10 mouse cellular contexts compared by ENCODE assay signal in genomic region chr7:116519805-116520204, GRCm38 (mm10). TPM values are rescaled to one million over a fixed set of nuclear protein-coding genes. Genes with fewer than 3 reads are reported as not detected.
DNase-seq lines count a peak whose midpoint lies in the region; ATAC-seq and TF ChIP-seq lines count a peak whose summit lies in the region.
"Had no signal": no experiment of that assay in that cellular context is flagged by ENCODE, and none has a peak within 500 bp of the region (broad histone marks: within the 10 kb centered on the region; RNA-seq: fewer than 3 reads in every experiment).

No protein-coding gene starts in this region.

- intact Hi-C loops in heart, adult 2 months (cut with DNase I), result loop anchor here (5.0 kb wide), 1 partner anchor 183 kb away; no protein-coding TSS in a partner anchor

- no peak for ATAC-seq in neural tube, embryonic 15.5 days (ENCODE audit: low FRiP score)
- peak; percentile 46; the same call in 1 of the 2 replicates for ATAC-seq in granulocyte monocyte progenitor cell, adult 5-6 weeks (replicated peaks; ENCODE audit: poor library complexity, severe bottlenecking)

- no peak overlapping the region for H3K4me2 ChIP-seq in neural tube, embryonic 15.5 days

- H3K27ac ChIP-seq in heart, adult 2 months, result no peak overlapping the region
- H3K27ac ChIP-seq in neural tube, embryonic 15.5 days (replicated peaks), result no peak overlapping the region
- H3K27ac ChIP-seq: macrophage had no signal

- H3K4me3 ChIP-seq in heart, adult 2 months, result no peak overlapping the region
- no peak overlapping the region for H3K4me3 ChIP-seq in neural tube, embryonic 15.5 days (replicated peaks)

- 65% methylated on average over 3 of the region's 3 CpGs for WGBS in heart, adult 2 months
- WGBS in neural tube, embryonic 15.5 days, result 61% methylated on average over 3 of the region's 3 CpGs

- TF ChIP-seq CTCF in heart, adult 2 months (IDR thresholded peaks at IDR 0.05), result peak; percentile 63

- TF ChIP-seq EP300 in heart, adult 2 months (IDR thresholded peaks at IDR 0.05; ENCODE audit: insufficient read depth, low read depth, low read length), result no peak

- no peak overlapping the region for H3K9ac ChIP-seq in heart, adult 2 months (ENCODE audit: low read depth, low read length)
- no peak overlapping the region for H3K9ac ChIP-seq in neural tube, embryonic 15.5 days (replicated peaks)

- no peaks in the 10 kb centered on the region for H3K79me2 ChIP-seq in heart, adult 2 months (replicated peaks; ENCODE audit: control insufficient read depth, insufficient read depth, low read length)

- DNase-seq in heart, adult 2 months, result no peak
- DNase-seq in heart, adult 9 months (ENCODE audit: low spot score in 2 of 2), result no peak
- peak; percentile 43 for DNase-seq in neural tube, embryonic 10.5 days (ENCODE audit: extremely low spot score, low spot score)
- DNase-seq in splenic B cell, adult 2 months (ENCODE audit: low read depth, low spot score), result peak; percentile 61
- no peak for DNase-seq in cerebellum, postnatal 36 days
- DNase-seq in layer of hippocampus, adult 9-11 months, result no peak
- DNase-seq: heart, postnatal 4 days had no signal

- H3K4me1 ChIP-seq in heart, adult 2 months (ENCODE audit: control insufficient read depth, insufficient read depth, low read length), result peaks cover 11% of the 10 kb centered on the region
- H3K4me1 ChIP-seq in neural tube, embryonic 15.5 days, result peaks cover 8% of the 10 kb centered on the region

- peaks cover 3% of the 10 kb centered on the region for H3K36me3 ChIP-seq in heart, adult 2 months (ENCODE audit: control insufficient read depth, insufficient read depth, low read length)
- peaks cover 24% of the 10 kb centered on the region for H3K36me3 ChIP-seq in neural tube, embryonic 15.5 days
- H3K36me3 ChIP-seq in splenic B cell, adult 2 months (ENCODE audit: control insufficient read depth, insufficient read depth, low read length, poor library complexity, severe bottlenecking), result 0 out of 2 replicates have a peak, but pooled peaks cover 4% of the 10 kb centered on the region

- no peaks in the 10 kb centered on the region for H3K9me3 ChIP-seq in neural tube, embryonic 15.5 days (replicated peaks)

- no peaks in the 10 kb centered on the region for H3K27me3 ChIP-seq in heart, adult 2 months (ENCODE audit: control insufficient read depth, insufficient read depth, low read length)
- H3K27me3 ChIP-seq in neural tube, embryonic 15.5 days (replicated peaks), result no peaks in the 10 kb centered on the region
- H3K27me3 ChIP-seq in splenic B cell, adult 2 months (ENCODE audit: control insufficient read depth, insufficient read depth, low read length, poor library complexity, severe bottlenecking), result no peaks in the 10 kb centered on the region

- no peak for TF ChIP-seq POLR2A in heart, adult 2 months (IDR thresholded peaks at IDR 0.05; ENCODE audit: insufficient read depth, low read depth, low read length)

RNA-seq across cellular contexts. Expression of gene Nucb2, which starts 15.6 kb away (rescaled TPM):
- total RNA-seq in heart, adult 2 months (2021), result 1 to 10 TPM; 6.9 to 7.3 TPM
- polyA plus RNA-seq in heart, adult 2 months (2012; rRNA removed), result 1.8 and 2.3 TPM in 2 replicates
- 25.0 and 29.8 TPM in 2 replicates for polyA plus RNA-seq in neural tube, embryonic 15.5 days (2015; fragmentation: Nextera tagmentation; extraction: Ambion mirVana)
- 39.3 and 55.1 TPM in 2 replicates for total RNA-seq in granulocyte monocyte progenitor cell, adult 5-6 weeks (2014; fragmentation: Nextera tagmentation)
- 87.7 and 106 TPM in 2 replicates for total RNA-seq in granulocyte monocyte progenitor cell, adult 5-6 weeks (2017)

Comparison
In these comparisons a context has a peak if more than half of its experiments do, and no peak if none do; other contexts are left out.
1. DNase-seq: peak in neural tube, embryonic 10.5 days (single experiment) and splenic B cell, adult 2 months (single experiment); none in heart, adult 2 months (0 of 2), heart, adult 9 months (0 of 2), cerebellum, postnatal 36 days (0 of 2) and layer of hippocampus, adult 9-11 months (single experiment).
2. RNA of gene Nucb2, which starts 15.6 kb away (total RNA-seq): 39.3 to 106 TPM in granulocyte monocyte progenitor cell, adult 5-6 weeks; 6.9 to 7.3 TPM in heart, adult 2 months; every median in the first group is over 4 times any median in the second.